Mouse (Mus musculus) heart, postnatal 0 days (tissue): Measurements from ENCODE around the gene Espn. TPM values are rescaled to one million over a fixed set of nuclear protein-coding genes. Genes with fewer than 3 reads are reported as not detected.

ENCODE experiments used
- ATAC-seq: fragments of 200-750 bp; cut with Nextera tagmentation; 2 replicates; pipeline ENCODE4 v1.8.0; 2017; ENCODE audit warnings: low read depth, moderate number of reproducible peaks, moderate library complexity; ENCODE audit not compliant: insufficient read depth
- DNase-seq: peaks from one replicate; pipeline ENCODE4 v3.0.0-alpha.2; 2016; ENCODE audit warnings: low spot score
- H3K27ac ChIP-seq: fragments of 300-500 bp; sonication (generic); 2 replicates; pipeline ENCODE4 v1.5.1; 2014; ENCODE audit warnings: low read depth, mild to moderate bottlenecking
- H3K27me3 ChIP-seq: fragments of 300-500 bp; sonication (generic); 2 replicates; pipeline ENCODE4 v1.6.1; 2014; ENCODE audit warnings: low read length, mixed read lengths; ENCODE audit not compliant: control insufficient read depth, insufficient read depth
- H3K36me3 ChIP-seq: fragments of 300-500 bp; sonication (generic); replicated peaks from 2 replicates; pipeline ENCODE4 v1.6.1; 2014; ENCODE audit warnings: low read length, mixed read lengths; ENCODE audit not compliant: control insufficient read depth, insufficient read depth
- H3K4me1 ChIP-seq: fragments of 300-500 bp; sonication (generic); 2 replicates; pipeline ENCODE4 v1.6.1; 2014; ENCODE audit warnings: antibody characterized with exemption; ENCODE audit not compliant: control insufficient read depth, insufficient read depth
- H3K4me2 ChIP-seq: fragments of 300-500 bp; sonication (generic); 2 replicates; pipeline ENCODE4 v1.6.1; 2014; ENCODE audit warnings: low read depth, mild to moderate bottlenecking, low read length, moderate library complexity
- H3K4me3 ChIP-seq: fragments of 300-500 bp; sonication (generic); 2 replicates; pipeline ENCODE4 v1.5.1; 2014; ENCODE audit warnings: low read depth, low read length
- H3K9ac ChIP-seq: fragments of 300-500 bp; sonication (generic); replicated peaks from 2 replicates; pipeline ENCODE4 v1.6.1; 2014; ENCODE audit warnings: low read depth, low read length, mixed read lengths
- H3K9me3 ChIP-seq: fragments of 300-500 bp; sonication (generic); replicated peaks from 2 replicates; pipeline ENCODE4 v1.6.1; 2016; ENCODE audit warnings: low read length; ENCODE audit not compliant: control insufficient read depth
- CTCF ChIP-seq: IDR thresholded peaks from 2 replicates; pipeline ENCODE4 v1.5.1; 2016; ENCODE audit warnings: antibody characterized with exemption, control low read depth, low read depth
- EP300 ChIP-seq: IDR thresholded peaks from 2 replicates; pipeline ENCODE4 v1.6.1; 2016; ENCODE audit warnings: antibody characterized with exemption, low read depth
- WGBS: fragments of 180-500 bp; shearing (Covaris S2); extraction: QIAGEN DNeasy Blood & Tissue Kit; methylation state at CpG from one replicate; pipeline ENCODE4 v1.1.7; 2014; 5-methylcytosine and 5-hydroxymethylcytosine counted together
- polyA plus RNA-seq: library from polyadenylated mRNA; unstranded; fragments of >200 nt; fragmentation: Nextera tagmentation; extraction: Ambion mirVana; gene quantifications from 2 replicates; pipeline ENCODE4 v1.2.1, GENCODE M21; 2015
- total RNA-seq: library from RNA; depleted of rRNA; stranded (reverse); fragments of >200 nt; gene quantifications from 2 replicates; pipeline ENCODE4 v1.2.3, GENCODE M21; 2014; ENCODE audit warnings: low replicate concordance

Espn gene
- total and polyA plus RNA-seq, 2 experiments from 2014 or later: 0.34 to 0.87 TPM

GRCm38 (mm10) chr4:152173041-152173440, 20.9 kb upstream of the Espn start:
- no peak overlapping the region for H3K9ac ChIP-seq
- ATAC-seq (no peak), DNase-seq (peak; percentile 63)
- H3K27me3 ChIP-seq: no peaks in the 10 kb centered on the region
- 1% methylated on average over 5 of the region's 5 CpGs for WGBS
- peaks cover 5% of the 10 kb centered on the region; the same call in 1 of the 2 replicates for H3K4me1 ChIP-seq
- peak; percentile 85 for TF ChIP-seq CTCF
- TF ChIP-seq EP300: no peak
- H3K4me3 ChIP-seq: no peak overlapping the region
- H3K27ac ChIP-seq: no peak overlapping the region
- no peak overlapping the region for H3K4me2 ChIP-seq
- no peaks in the 10 kb centered on the region for H3K9me3 ChIP-seq
- no peaks in the 10 kb centered on the region for H3K36me3 ChIP-seq

GRCm38 (mm10) chr4:152171543-152171942, 19.4 kb upstream of the Espn start:
- H3K4me1 ChIP-seq: no peaks in the 10 kb centered on the region
- H3K27me3 ChIP-seq: no peaks in the 10 kb centered on the region
- ATAC-seq (no peak), DNase-seq (no peak)
- no peak overlapping the region for H3K4me3 ChIP-seq
- H3K4me2 ChIP-seq: no peak overlapping the region
- no peak overlapping the region for H3K9ac ChIP-seq
- no peaks in the 10 kb centered on the region for H3K36me3 ChIP-seq
- WGBS: 81% methylated on average over 6 of the region's 6 CpGs
- H3K9me3 ChIP-seq: no peaks in the 10 kb centered on the region
- TF ChIP-seq EP300 (no peak), CTCF (0 out of 2 replicates have a peak, but pooled peaks have one; percentile 15)
- no peak overlapping the region for H3K27ac ChIP-seq

- Histone ChIP-seq H3K27me3 (no peaks in the 10 kb centered on the region), H3K9ac (no peak overlapping the region), H3K9me3 (no peaks in the 10 kb centered on the region), H3K4me1 (no peaks in the 10 kb centered on the region), H3K4me3 (no peak overlapping the region), H3K4me2 (no peak overlapping the region), H3K36me3 (no peaks in the 10 kb centered on the region), H3K27ac (no peak overlapping the region)
- WGBS: 69% methylated on average over 10 of the region's 10 CpGs
- TF ChIP-seq EP300 (no peak), CTCF (no peak)
- ATAC-seq: no peak
- no peak for DNase-seq
Observed at GRCm38 (mm10) chr4:152170286-152170685, 18.1 kb upstream of the Espn start.

- Histone ChIP-seq H3K9me3 (no peaks in the 10 kb centered on the region), H3K9ac (no peak overlapping the region), H3K4me1 (no peaks in the 10 kb centered on the region), H3K36me3 (no peaks in the 10 kb centered on the region), H3K27me3 (0 out of 2 replicates have a peak, but pooled peaks cover 4% of the 10 kb centered on the region), H3K27ac (no peak overlapping the region), H3K4me2 (no peak overlapping the region), H3K4me3 (no peak overlapping the region)
- DNase-seq: no peak
- 70% methylated on average over 7 of the region's 7 CpGs for WGBS
- ATAC-seq: no peak
- TF ChIP-seq EP300: no peak
Observed at GRCm38 (mm10) chr4:152169103-152169502, 16.9 kb upstream of the Espn start.

GRCm38 (mm10) chr4:152168052-152168451, 15.9 kb upstream of the Espn start:
- H3K27me3 ChIP-seq: 0 out of 2 replicates have a peak, but pooled peaks cover 4% of the 10 kb centered on the region
- H3K27ac ChIP-seq: no peak overlapping the region
- no peak overlapping the region for H3K9ac ChIP-seq
- H3K4me2 ChIP-seq: no peak overlapping the region
- H3K9me3 ChIP-seq: no peaks in the 10 kb centered on the region
- no peak overlapping the region for H3K4me3 ChIP-seq
- TF ChIP-seq EP300 (no peak), CTCF (no peak)
- no peak for DNase-seq
- no peak for ATAC-seq
- no peaks in the 10 kb centered on the region for H3K36me3 ChIP-seq
- H3K4me1 ChIP-seq: no peaks in the 10 kb centered on the region
- WGBS: 70% methylated on average over 8 of the region's 8 CpGs
